Mouse (Mus musculus) CH12.LX (cell line): ENCODE results near the gene Wt1.

Source experiments
- CTCF ChIP-seq, 2 experiments: IDR thresholded peaks in 1 of 2; conservative IDR thresholded peaks in 1 of 2; 2 replicates each; pipeline ENCODE4 v1.5.1; 2011 to 2012; ENCODE audit warnings: low read depth in 2 of 2, low read length in 2 of 2, improper control_type of control experiment in 1 of 2, inconsistent platforms in 1 of 2, mild to moderate bottlenecking in 1 of 2, moderate library complexity in 1 of 2
- E2F4 ChIP-seq: IDR thresholded peaks from 2 replicates; pipeline ENCODE4 v1.6.1; 2011; ENCODE audit warnings: low read depth, low read length, improper control_type of control experiment; ENCODE audit not compliant: insufficient replicate concordance
- ETS1 ChIP-seq: conservative IDR thresholded peaks from 2 replicates; pipeline ENCODE4 v1.6.1; 2012; ENCODE audit warnings: low read depth, mild to moderate bottlenecking, inconsistent platforms, low read length, improper control_type of control experiment, moderate library complexity
- MXI1 ChIP-seq: IDR thresholded peaks from 2 replicates; pipeline ENCODE4 v1.6.1; 2011; ENCODE audit warnings: mild to moderate bottlenecking, low read depth, low read length, improper control_type of control experiment
- POLR2A ChIP-seq: IDR thresholded peaks from 2 replicates; pipeline ENCODE4 v1.6.1; 2011; ENCODE audit warnings: low read depth, mild to moderate bottlenecking, improper control_type of control experiment, low read length
- SIN3A ChIP-seq: IDR thresholded peaks from 2 replicates; pipeline ENCODE4 v1.6.1; 2012; ENCODE audit warnings: low read length, improper control_type of control experiment, inconsistent platforms
- USF1 ChIP-seq: IDR thresholded peaks from 2 replicates; pipeline ENCODE4 v1.6.1; 2014; ENCODE audit warnings: low read depth, mild to moderate bottlenecking, inconsistent platforms, low read length, improper control_type of control experiment
- ZC3H11A ChIP-seq: IDR thresholded peaks from 2 replicates; pipeline ENCODE4 v1.6.1; 2012; ENCODE audit warnings: low read depth, mild to moderate bottlenecking, inconsistent platforms, low read length, improper control_type of control experiment
- ZMIZ1 ChIP-seq: IDR thresholded peaks from 2 replicates; pipeline ENCODE4 v1.6.1; 2012; ENCODE audit warnings: low read depth, mild to moderate bottlenecking, inconsistent platforms, low read length, improper control_type of control experiment
- ZNF384 ChIP-seq: IDR thresholded peaks from 2 replicates; pipeline ENCODE4 v1.6.1; 2012; ENCODE audit warnings: low read depth, low read length, improper control_type of control experiment, inconsistent platforms

- TF ChIP-seq ETS1 (no peak), POLR2A (no peak), ZNF384 (no peak), ZC3H11A (no peak), CTCF (conservative IDR thresholded peaks at IDR 0.05 in 1 of 2, IDR thresholded peaks at IDR 0.05 in 1 of 2; ENCODE audit: low read depth in 2 of 2, low read length in 2 of 2) (no peak), SIN3A (no peak), ZMIZ1 (no peak), E2F4 (no peak), MXI1 (no peak), USF1 (no peak)
Measured at GRCm38 (mm10) chr2:105219229-105219628, 92.9 kb downstream of the Wt1 start.
